Mouse (Mus musculus) liver, embryonic 15.5 days (tissue): ENCODE data around the gene Rprd2. TPM values are rescaled to one million over a fixed set of nuclear protein-coding genes. Genes with fewer than 3 reads are reported as not detected.
A peak's percentile ranks its signal among the peaks of the same experiment; 100 is the strongest.
"Not testable (repeated sequence)": the region's sequence is repeated elsewhere in the genome, so short reads cannot be mapped to it uniquely, and the experiment has no call there.

ENCODE experiments used
- ATAC-seq: fragments of 200-750 bp; cut with Nextera tagmentation; 2 replicates; pipeline ENCODE4 v1.8.0; 2017; ENCODE audit warnings: moderate number of reproducible peaks, mild to moderate bottlenecking, moderate library complexity; ENCODE audit not compliant: insufficient read depth
- H3K27ac ChIP-seq: fragments of 300-500 bp; sonication (generic); replicated peaks from 2 replicates; pipeline ENCODE4 v1.5.1; 2015; ENCODE audit warnings: mild to moderate bottlenecking, inconsistent platforms
- H3K27me3 ChIP-seq: fragments of 300-500 bp; sonication (generic); 2 replicates; pipeline ENCODE4 v1.6.1; 2015; ENCODE audit warnings: mild to moderate bottlenecking, inconsistent platforms
- H3K36me3 ChIP-seq: fragments of 300-500 bp; sonication (generic); replicated peaks from 2 replicates; pipeline ENCODE4 v1.6.1; 2015; ENCODE audit warnings: moderate library complexity, mild to moderate bottlenecking, inconsistent platforms
- H3K4me1 ChIP-seq: fragments of 300-500 bp; sonication (generic); replicated peaks from 2 replicates; pipeline ENCODE4 v1.6.1; 2015; ENCODE audit warnings: inconsistent platforms
- H3K4me2 ChIP-seq: fragments of 300-500 bp; sonication (generic); 2 replicates; pipeline ENCODE4 v1.6.1; 2015; ENCODE audit warnings: moderate library complexity, mild to moderate bottlenecking, inconsistent platforms
- H3K4me3 ChIP-seq: fragments of 300-500 bp; sonication (generic); replicated peaks from 2 replicates; pipeline ENCODE4 v1.5.1; 2015; ENCODE audit warnings: mild to moderate bottlenecking, inconsistent platforms
- H3K9ac ChIP-seq: fragments of 300-500 bp; sonication (generic); 2 replicates; pipeline ENCODE4 v1.6.1; 2015; ENCODE audit warnings: moderate library complexity, mild to moderate bottlenecking, inconsistent platforms
- H3K9me3 ChIP-seq: fragments of 300-500 bp; sonication (generic); replicated peaks from 2 replicates; pipeline ENCODE4 v1.6.1; 2016; ENCODE audit warnings: inconsistent platforms
- WGBS: fragments of 180-500 bp; shearing (Covaris S2); methylation state at CpG from one replicate; pipeline ENCODE4 v1.1.7; 2015; ENCODE audit warnings: mixed read lengths; ENCODE audit not compliant: insufficient replicate concordance; 5-methylcytosine and 5-hydroxymethylcytosine counted together
- polyA plus RNA-seq: library from polyadenylated mRNA; unstranded; fragments of >200 nt; fragmentation: Nextera tagmentation; extraction: Ambion mirVana; gene quantifications from 2 replicates; pipeline ENCODE4 v1.2.1, GENCODE M21; 2015

Rprd2 gene
- 6.5 and 6.8 TPM in 2 replicates for polyA plus RNA-seq

- Histone ChIP-seq H3K9ac (peak within 1 kb of the TSS; percentile 92), H3K4me1 (peaks cover 38% of the 10 kb centered on the region), H3K4me2 (peak within 1 kb of the TSS; percentile 82), H3K36me3 (no peaks in the 10 kb centered on the region), H3K27ac (peak within 1 kb of the TSS; percentile 100), H3K4me3 (peak within 1 kb of the TSS; percentile 92), H3K9me3 (no peaks in the 10 kb centered on the region), H3K27me3 (no peaks in the 10 kb centered on the region)
- peak; percentile 43 for ATAC-seq
- WGBS = under 1% methylated on average over 60 of the region's 60 CpGs
These were observed at the start of gene Rprd2 for GRCm38 (mm10) chr3:95818571-95819288. Rprd2 (minus strand) TSS chr3:95818863.

GRCm38 (mm10) chr3:95867408-95867807 is 48.7 kb upstream of the Rprd2 start:
- Histone ChIP-seq H3K27ac (no peak overlapping the region), H3K9me3 (no peaks in the 10 kb centered on the region), H3K27me3 (no peaks in the 10 kb centered on the region), H3K4me3 (no peak overlapping the region), H3K36me3 (peaks cover 60% of the 10 kb centered on the region), H3K4me2 (no peak overlapping the region), H3K4me1 (peaks cover 17% of the 10 kb centered on the region), H3K9ac (no peak overlapping the region)
- 86% methylated on average over 2 of the region's 2 CpGs for WGBS
- ATAC-seq = no peak

- WGBS = 81% methylated on average over 5 of the region's 5 CpGs
These were observed 47.4 kb upstream of the Rprd2 start for GRCm38 (mm10) chr3:95866071-95866470.

GRCm38 (mm10) chr3:95865571-95865970 is 46.9 kb upstream of the Rprd2 start:
- H3K27me3 ChIP-seq = no peaks in the 10 kb centered on the region
- H3K36me3 ChIP-seq = peaks cover 60% of the 10 kb centered on the region
- no peaks in the 10 kb centered on the region for H3K9me3 ChIP-seq
- H3K27ac ChIP-seq = no peak overlapping the region
- no peak overlapping the region for H3K9ac ChIP-seq
- WGBS = 85% methylated on average over 20 of the region's 20 CpGs
- H3K4me2 ChIP-seq = no peak overlapping the region
- no peak for ATAC-seq
- peaks cover 6% of the 10 kb centered on the region for H3K4me1 ChIP-seq
- H3K4me3 ChIP-seq = no peak overlapping the region

More at GRCm38 (mm10) chr3:95866071-95866470, 47.4 kb upstream of the Rprd2 start:
- Histone ChIP-seq H3K27ac (no peak overlapping the region), H3K4me2 (no peak overlapping the region), H3K9me3 (no peaks in the 10 kb centered on the region), H3K27me3 (no peaks in the 10 kb centered on the region), H3K9ac (no peak overlapping the region), H3K4me3 (no peak overlapping the region), H3K36me3 (peaks cover 60% of the 10 kb centered on the region), H3K4me1 (peaks cover 11% of the 10 kb centered on the region)
- no peak for ATAC-seq

- Histone ChIP-seq H3K27me3 (no peaks in the 10 kb centered on the region), H3K27ac (no peak overlapping the region), H3K4me3 (no peak overlapping the region), H3K4me2 (no peak overlapping the region), H3K9ac (no peak overlapping the region), H3K4me1 (peaks cover under 1% of the 10 kb centered on the region), H3K36me3 (peaks cover 58% of the 10 kb centered on the region), H3K9me3 (no peaks in the 10 kb centered on the region)
- no peak for ATAC-seq
- WGBS = 84% methylated on average over 5 of the region's 5 CpGs
These were observed 46.4 kb upstream of the Rprd2 start for GRCm38 (mm10) chr3:95865050-95865449.

- 65% methylated on average over 7 of the region's 7 CpGs for WGBS
- Histone ChIP-seq H3K36me3 (peaks cover 45% of the 10 kb centered on the region), H3K4me3 (no peak overlapping the region), H3K4me2 (no peak overlapping the region), H3K4me1 (no peaks in the 10 kb centered on the region; the same call in 1 of the 2 replicates), H3K9me3 (no peaks in the 10 kb centered on the region), H3K27ac (no peak overlapping the region), H3K9ac (no peak overlapping the region), H3K27me3 (no peaks in the 10 kb centered on the region)
- ATAC-seq = no peak
These were observed 44.9 kb upstream of the Rprd2 start for GRCm38 (mm10) chr3:95863578-95863977.

DNA sequence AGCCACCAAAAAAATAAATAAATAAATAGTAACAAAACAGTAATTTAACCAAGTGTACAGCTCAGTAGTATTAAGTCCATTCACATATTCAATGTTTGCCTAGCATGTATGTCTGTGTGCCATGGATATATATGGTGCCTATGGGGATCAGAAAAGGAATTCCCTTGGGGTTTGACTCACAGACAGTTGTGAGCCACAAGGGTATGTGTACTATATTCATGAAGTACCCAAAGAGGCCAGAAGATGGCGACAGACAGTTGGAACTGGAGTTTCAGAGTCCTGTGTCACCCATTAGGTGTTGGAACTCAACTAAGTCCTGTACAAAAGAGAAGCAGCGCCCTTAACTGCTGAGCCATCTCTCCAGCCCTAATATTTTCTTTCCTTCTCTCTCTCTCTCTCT is 43.1 kb upstream of the Rprd2 start:
- no peak overlapping the region for H3K9ac ChIP-seq
- no peak overlapping the region for H3K4me3 ChIP-seq
- H3K36me3 ChIP-seq = peaks cover 36% of the 10 kb centered on the region
- H3K27me3 ChIP-seq = no peaks in the 10 kb centered on the region
- H3K27ac ChIP-seq = no peak overlapping the region
- H3K9me3 ChIP-seq = no peaks in the 10 kb centered on the region
- H3K4me1 ChIP-seq = peaks cover under 1% of the 10 kb centered on the region; the same call in 1 of the 2 replicates
- ATAC-seq = peak; percentile 60; the same call in 1 of the 2 replicates
- WGBS = 30% methylated on average over 2 of the region's 2 CpGs
- no peak overlapping the region for H3K4me2 ChIP-seq

- H3K36me3 ChIP-seq = peaks cover 31% of the 10 kb centered on the region
- H3K27me3 ChIP-seq = no peaks in the 10 kb centered on the region
- ATAC-seq = no peak
- 62% methylated on average over 10 of the region's 10 CpGs for WGBS
- peaks cover 6% of the 10 kb centered on the region for H3K4me1 ChIP-seq
- H3K9ac ChIP-seq = no peak overlapping the region
- no peak overlapping the region for H3K4me3 ChIP-seq
- H3K9me3 ChIP-seq = no peaks in the 10 kb centered on the region
- H3K4me2 ChIP-seq = no peak overlapping the region
- no peak overlapping the region for H3K27ac ChIP-seq
These were observed 42.6 kb upstream of the Rprd2 start for GRCm38 (mm10) chr3:95861216-95861615.

DNA sequence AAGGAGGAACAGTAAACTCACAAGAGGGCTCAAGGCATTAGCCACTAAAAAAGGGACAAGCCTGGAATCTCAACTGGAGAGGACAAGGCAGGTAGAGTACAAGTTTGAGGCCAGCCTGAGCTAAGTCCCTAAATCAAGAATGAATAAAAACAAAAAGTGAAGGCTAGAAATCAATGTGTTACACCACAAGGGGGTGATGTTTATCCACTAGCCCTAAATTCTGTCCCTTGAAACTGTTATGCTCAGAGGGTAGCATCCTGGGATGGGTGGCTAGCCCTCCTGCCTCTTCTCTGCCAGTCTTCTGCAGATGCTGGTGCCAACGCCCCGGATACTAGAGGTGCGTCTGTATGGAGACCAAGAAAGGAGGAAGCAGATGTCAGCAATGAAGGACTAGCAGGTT is 41.7 kb upstream of the Rprd2 start:
- no peak for ATAC-seq
- Histone ChIP-seq H3K9me3 (no peaks in the 10 kb centered on the region), H3K36me3 (peaks cover 22% of the 10 kb centered on the region), H3K27ac (no peak overlapping the region), H3K9ac (no peak overlapping the region), H3K4me2 (no peak overlapping the region), H3K4me1 (peaks cover 9% of the 10 kb centered on the region), H3K4me3 (no peak overlapping the region), H3K27me3 (no peaks in the 10 kb centered on the region)
- 58% methylated on average over 3 of the region's 3 CpGs for WGBS

- 66% methylated on average over 3 of the region's 3 CpGs for WGBS
- Histone ChIP-seq H3K4me1 (peaks cover 24% of the 10 kb centered on the region), H3K36me3 (peaks cover 11% of the 10 kb centered on the region)
- H3K9ac ChIP-seq, H3K4me2 ChIP-seq, H3K27me3 ChIP-seq, H3K27ac ChIP-seq, H3K9me3 ChIP-seq, ATAC-seq, H3K4me3 ChIP-seq: not testable (repeated sequence)
These were observed 39.6 kb upstream of the Rprd2 start for GRCm38 (mm10) chr3:95858278-95858677.

- H3K9me3 ChIP-seq, H3K4me3 ChIP-seq, H3K9ac ChIP-seq, ATAC-seq, H3K27me3 ChIP-seq, H3K27ac ChIP-seq: not testable (repeated sequence)
- Histone ChIP-seq H3K4me1 (peaks cover 34% of the 10 kb centered on the region), H3K4me2 (0 out of 2 replicates have a peak overlapping the region, but pooled peaks have one; percentile 78), H3K36me3 (peaks cover 16% of the 10 kb centered on the region)
- WGBS = 77% methylated on average over 1 of the region's 1 CpGs
These were observed 38.4 kb upstream of the Rprd2 start for GRCm38 (mm10) chr3:95857050-95857449.
